Mouse (Mus musculus): ENCODE data around the gene Flrt1. TPM values are rescaled to one million over a fixed set of nuclear protein-coding genes. Genes with fewer than 3 reads are reported as not detected.
A peak's percentile ranks its signal among the peaks of the same experiment; 100 is the strongest.

Flrt1 gene
- polyA plus RNA-seq, 1 experiment from 2014 or later, result 6.0 TPM

- Histone ChIP-seq H3K4me3 (no peak overlapping the region), H3K4me1 (peaks cover 84% of the 10 kb centered on the region), H3K9me3 (replicated peaks) (no peaks in the 10 kb centered on the region), H3K27ac (replicated peaks) (peak overlapping the region; percentile 74), H3K27me3 (ENCODE audit: low read depth, poor library complexity, severe bottlenecking) (peaks cover 96% of the 10 kb centered on the region), H3K36me3 (no peaks in the 10 kb centered on the region)
- 55% methylated on average over 12 of the region's 12 CpGs for WGBS
- DNase-seq (ENCODE audit: low spot score), result no peak
These were observed 35.4 kb upstream of the Flrt1 start for GRCm38 (mm10) chr19:7140856-7141421.

GRCm38 (mm10) chr19:7140373-7140772 is 34.8 kb upstream of the Flrt1 start:
- DNase-seq (ENCODE audit: low spot score), result no peak
- peaks cover 89% of the 10 kb centered on the region for H3K4me1 ChIP-seq
- H3K36me3 ChIP-seq, result no peaks in the 10 kb centered on the region
- 69% methylated on average over 6 of the region's 6 CpGs for WGBS
- H3K4me3 ChIP-seq, result no peak overlapping the region
- H3K9me3 ChIP-seq (replicated peaks), result no peaks in the 10 kb centered on the region
- H3K27me3 ChIP-seq (ENCODE audit: low read depth, poor library complexity, severe bottlenecking), result peaks cover 96% of the 10 kb centered on the region
- peak overlapping the region; percentile 74 for H3K27ac ChIP-seq (replicated peaks)

GRCm38 (mm10) chr19:7139321-7139720 is 33.8 kb upstream of the Flrt1 start:
- WGBS, result 77% methylated on average over 4 of the region's 4 CpGs

GRCm38 (mm10) chr19:7138327-7138726 is 32.8 kb upstream of the Flrt1 start:
- Histone ChIP-seq H3K9me3 (replicated peaks) (no peaks in the 10 kb centered on the region), H3K27me3 (ENCODE audit: low read depth, poor library complexity, severe bottlenecking) (peaks cover 89% of the 10 kb centered on the region), H3K27ac (replicated peaks) (peak overlapping the region; percentile 68), H3K36me3 (no peaks in the 10 kb centered on the region), H3K4me1 (peaks cover 99% of the 10 kb centered on the region), H3K4me3 (no peak overlapping the region)
- WGBS, result 74% methylated on average over 14 of the region's 14 CpGs
- no peak for DNase-seq (ENCODE audit: low spot score)

More at GRCm38 (mm10) chr19:7139321-7139720, 33.8 kb upstream of the Flrt1 start:
- Histone ChIP-seq H3K36me3 (no peaks in the 10 kb centered on the region), H3K9me3 (replicated peaks) (no peaks in the 10 kb centered on the region), H3K27ac (replicated peaks) (peak overlapping the region; percentile 68), H3K4me1 (peaks cover 99% of the 10 kb centered on the region), H3K27me3 (ENCODE audit: low read depth, poor library complexity, severe bottlenecking) (peaks cover 92% of the 10 kb centered on the region), H3K4me3 (no peak overlapping the region)
- no peak for DNase-seq (ENCODE audit: low spot score)

GRCm38 (mm10) chr19:7136714-7137498 is 31.4 kb upstream of the Flrt1 start:
- no peak for DNase-seq (ENCODE audit: low spot score)
- WGBS, result 36% methylated on average over 14 of the region's 14 CpGs
- 0 out of 2 replicates have a peak overlapping the region, but pooled peaks have one; percentile 30 for H3K4me3 ChIP-seq
- no peaks in the 10 kb centered on the region for H3K9me3 ChIP-seq (replicated peaks)
- H3K27ac ChIP-seq (replicated peaks), result peak overlapping the region; percentile 85
- H3K4me1 ChIP-seq, result peaks cover 100% of the 10 kb centered on the region
- peaks cover 89% of the 10 kb centered on the region for H3K27me3 ChIP-seq (ENCODE audit: low read depth, poor library complexity, severe bottlenecking)
- no peaks in the 10 kb centered on the region for H3K36me3 ChIP-seq

- peak overlapping the region; percentile 30 for H3K4me3 ChIP-seq
These were observed 30.5 kb upstream of the Flrt1 start for GRCm38 (mm10) chr19:7136016-7136415.

GRCm38 (mm10) chr19:7135525-7135924 is 30.0 kb upstream of the Flrt1 start:
- H3K9me3 ChIP-seq (replicated peaks), result no peaks in the 10 kb centered on the region
- WGBS, result 2% methylated on average over 9 of the region's 9 CpGs
- H3K4me3 ChIP-seq, result peak overlapping the region; percentile 30
- peaks cover 100% of the 10 kb centered on the region for H3K4me1 ChIP-seq
- DNase-seq (ENCODE audit: low spot score), result peak; percentile 56
- peak overlapping the region; percentile 85 for H3K27ac ChIP-seq (replicated peaks)
- H3K27me3 ChIP-seq (ENCODE audit: low read depth, poor library complexity, severe bottlenecking), result peaks cover 90% of the 10 kb centered on the region
- H3K36me3 ChIP-seq, result no peaks in the 10 kb centered on the region

More at GRCm38 (mm10) chr19:7136016-7136415, 30.5 kb upstream of the Flrt1 start:
- H3K9me3 ChIP-seq (replicated peaks), result no peaks in the 10 kb centered on the region
- peak overlapping the region; percentile 85 for H3K27ac ChIP-seq (replicated peaks)
- peaks cover 89% of the 10 kb centered on the region for H3K27me3 ChIP-seq (ENCODE audit: low read depth, poor library complexity, severe bottlenecking)
- WGBS, result 6% methylated on average over 9 of the region's 9 CpGs
- H3K4me1 ChIP-seq, result peaks cover 100% of the 10 kb centered on the region
- no peaks in the 10 kb centered on the region for H3K36me3 ChIP-seq
- peak; percentile 46 for DNase-seq (ENCODE audit: low spot score)

- peak; percentile 75 for DNase-seq (ENCODE audit: low spot score)
- H3K4me1 ChIP-seq, result peaks cover 100% of the 10 kb centered on the region
- peak overlapping the region; percentile 30 for H3K4me3 ChIP-seq
- 6% methylated on average over 17 of the region's 17 CpGs for WGBS
- H3K36me3 ChIP-seq, result no peaks in the 10 kb centered on the region
- H3K9me3 ChIP-seq (replicated peaks), result no peaks in the 10 kb centered on the region
- H3K27ac ChIP-seq (replicated peaks), result peak overlapping the region; percentile 85
- H3K27me3 ChIP-seq (ENCODE audit: low read depth, poor library complexity, severe bottlenecking), result peaks cover 90% of the 10 kb centered on the region
These were observed 29.1 kb upstream of the Flrt1 start for GRCm38 (mm10) chr19:7134631-7135091.

- DNase-seq (ENCODE audit: low spot score), result no peak
- Histone ChIP-seq H3K4me3 (no peak overlapping the region), H3K27ac (replicated peaks) (peak overlapping the region; percentile 85), H3K9me3 (replicated peaks) (no peaks in the 10 kb centered on the region), H3K27me3 (ENCODE audit: low read depth, poor library complexity, severe bottlenecking) (peaks cover 84% of the 10 kb centered on the region), H3K36me3 (no peaks in the 10 kb centered on the region), H3K4me1 (peaks cover 100% of the 10 kb centered on the region)
- WGBS, result 87% methylated on average over 9 of the region's 9 CpGs
These were observed 27.9 kb upstream of the Flrt1 start for GRCm38 (mm10) chr19:7133436-7133835.

GRCm38 (mm10) chr19:7130317-7130716 is 24.8 kb upstream of the Flrt1 start:
- Histone ChIP-seq H3K4me1 (peaks cover 91% of the 10 kb centered on the region), H3K4me3 (no peak overlapping the region), H3K9me3 (replicated peaks) (no peaks in the 10 kb centered on the region), H3K27me3 (ENCODE audit: low read depth, poor library complexity, severe bottlenecking) (peaks cover 85% of the 10 kb centered on the region), H3K27ac (replicated peaks) (peak overlapping the region; percentile 78), H3K36me3 (no peaks in the 10 kb centered on the region)
- WGBS, result 87% methylated on average over 11 of the region's 11 CpGs
- DNase-seq (ENCODE audit: low spot score), result no peak

- Histone ChIP-seq H3K4me1 (peaks cover 80% of the 10 kb centered on the region), H3K36me3 (no peaks in the 10 kb centered on the region), H3K27ac (replicated peaks) (peak overlapping the region; percentile 78), H3K4me3 (0 out of 2 replicates have a peak overlapping the region, but pooled peaks have one; percentile 14), H3K27me3 (ENCODE audit: low read depth, poor library complexity, severe bottlenecking) (peaks cover 87% of the 10 kb centered on the region), H3K9me3 (replicated peaks) (no peaks in the 10 kb centered on the region)
- DNase-seq (ENCODE audit: low spot score), result peak; percentile 69
- 44% methylated on average over 19 of the region's 19 CpGs for WGBS
These were observed 23.3 kb upstream of the Flrt1 start for GRCm38 (mm10) chr19:7128551-7129475.

- Histone ChIP-seq H3K4me3 (no peak overlapping the region), H3K27me3 (ENCODE audit: low read depth, poor library complexity, severe bottlenecking) (peaks cover 77% of the 10 kb centered on the region), H3K9me3 (replicated peaks) (no peaks in the 10 kb centered on the region), H3K36me3 (no peaks in the 10 kb centered on the region), H3K27ac (replicated peaks) (no peak overlapping the region), H3K4me1 (peaks cover 77% of the 10 kb centered on the region)
- DNase-seq (ENCODE audit: low spot score), result no peak
- WGBS, result 71% methylated on average over 2 of the region's 2 CpGs
These were observed 21.4 kb upstream of the Flrt1 start for GRCm38 (mm10) chr19:7126933-7127332.

All from midbrain, embryonic 10.5 days (tissue).